Mouse (Mus musculus): Measurements from ENCODE around the gene Cby3.

Cby3 gene

DNA sequence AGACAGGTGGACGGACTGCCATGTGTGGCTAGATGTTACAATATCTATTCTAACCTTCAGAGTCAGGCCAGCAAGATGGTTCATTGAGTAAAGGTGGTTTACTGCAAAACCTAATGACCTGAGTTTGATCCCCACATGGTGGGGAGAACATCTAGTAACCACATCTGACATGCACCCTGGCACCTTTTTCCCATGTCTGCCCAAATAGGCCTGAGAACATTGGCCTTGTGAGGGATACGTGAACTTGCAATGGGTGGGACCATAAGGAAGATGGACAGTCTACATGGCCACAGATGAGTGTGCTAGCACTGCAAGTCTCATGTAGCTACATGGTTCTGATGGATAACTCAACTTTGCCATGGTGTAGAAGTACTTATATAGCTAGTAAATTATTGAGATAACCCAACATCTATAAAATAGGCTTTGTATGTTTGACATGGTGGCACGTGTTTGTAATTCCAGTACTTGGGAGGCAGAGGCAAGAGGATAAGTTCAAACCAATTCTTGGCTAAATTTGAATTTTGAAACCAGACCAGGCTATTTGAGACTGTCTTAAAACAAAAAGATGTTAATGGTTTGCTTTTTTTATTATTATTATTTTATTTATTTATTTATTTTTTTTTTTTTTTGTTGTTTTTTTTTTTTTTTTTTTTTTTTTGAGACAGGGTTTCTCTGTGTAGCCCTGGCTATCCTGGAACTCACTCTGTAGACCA lies 34.1 kb downstream of the Cby3 start:
- no peak for DNase-seq (ENCODE audit: low read depth, low spot score)

DNA sequence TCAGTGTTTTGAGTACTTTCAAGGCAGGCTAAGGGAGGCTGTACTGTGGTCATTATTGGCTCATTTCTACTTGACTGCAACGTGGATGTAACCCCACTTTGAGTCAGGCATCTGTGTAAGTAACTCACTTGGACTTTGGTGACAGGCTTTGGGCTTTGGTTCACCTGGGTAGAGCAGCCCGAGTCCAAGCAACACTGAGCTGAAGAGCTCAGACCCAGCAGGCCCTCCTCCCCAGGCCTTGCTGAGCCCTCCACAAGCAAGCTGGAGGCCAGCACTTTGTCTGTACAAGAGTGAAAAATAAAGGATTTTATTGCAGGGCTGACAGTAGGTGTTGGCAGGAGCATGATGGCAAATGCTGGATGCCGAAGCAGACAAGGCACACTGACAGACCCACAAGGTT lies 34.7 kb downstream of the Cby3 start:
- DNase-seq (ENCODE audit: low read depth, low spot score): no peak

DNA sequence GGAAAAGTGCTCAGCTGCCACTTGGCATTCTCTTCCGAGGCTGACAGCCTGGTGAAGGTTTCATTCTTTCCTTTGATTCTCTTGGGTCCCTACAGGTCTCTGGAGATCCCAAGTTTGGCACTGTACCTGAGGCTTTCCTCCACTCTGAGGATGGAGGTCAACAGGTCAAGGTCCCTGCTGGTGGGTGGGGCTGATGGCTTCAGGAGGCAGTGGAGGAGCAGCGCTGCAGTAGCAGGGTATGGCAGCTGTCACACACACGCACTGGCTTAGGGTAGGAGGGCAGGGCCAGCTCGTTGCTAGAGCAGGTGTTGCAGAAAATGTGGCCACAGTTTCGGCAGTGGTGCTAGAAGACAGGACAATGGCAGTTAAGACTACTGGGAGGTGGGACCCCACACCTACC lies 35.4 kb downstream of the Cby3 start:
- DNase-seq (ENCODE audit: low read depth, low spot score): no peak

DNA sequence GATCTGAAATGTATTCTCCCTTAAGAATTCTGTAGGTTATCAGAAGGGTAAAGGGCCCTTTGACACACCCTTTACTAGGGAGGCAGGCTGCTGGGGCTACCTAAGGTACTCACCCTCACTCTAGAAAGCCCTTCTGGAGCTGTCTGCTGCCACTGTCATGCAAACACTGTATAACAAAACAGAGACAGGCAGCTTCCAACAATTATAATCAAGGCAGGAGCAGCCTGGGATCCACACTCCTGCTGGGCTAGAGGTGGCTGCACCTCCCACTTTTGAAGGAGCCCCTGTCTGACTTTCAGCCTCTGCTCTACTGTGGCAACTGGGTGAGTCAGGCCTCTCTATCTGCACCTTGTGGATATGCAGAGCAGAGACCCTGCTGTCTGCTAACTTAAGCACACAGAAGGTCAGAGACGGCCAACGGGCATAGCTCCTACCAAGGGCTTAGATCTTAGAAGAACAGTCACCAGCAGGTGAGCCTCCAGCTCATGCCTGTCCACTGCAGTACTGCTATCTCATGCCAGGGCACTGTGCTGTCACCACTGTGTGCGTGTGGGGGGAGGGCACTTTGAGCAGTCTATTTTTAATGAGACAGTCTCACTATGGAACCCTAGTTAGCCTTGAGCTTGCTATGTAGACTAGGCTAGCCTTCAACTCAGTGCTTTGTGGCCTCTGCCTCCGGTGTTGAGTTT lies 37.2 kb downstream of the Cby3 start:
- DNase-seq (ENCODE audit: low read depth, low spot score): no peak

DNA sequence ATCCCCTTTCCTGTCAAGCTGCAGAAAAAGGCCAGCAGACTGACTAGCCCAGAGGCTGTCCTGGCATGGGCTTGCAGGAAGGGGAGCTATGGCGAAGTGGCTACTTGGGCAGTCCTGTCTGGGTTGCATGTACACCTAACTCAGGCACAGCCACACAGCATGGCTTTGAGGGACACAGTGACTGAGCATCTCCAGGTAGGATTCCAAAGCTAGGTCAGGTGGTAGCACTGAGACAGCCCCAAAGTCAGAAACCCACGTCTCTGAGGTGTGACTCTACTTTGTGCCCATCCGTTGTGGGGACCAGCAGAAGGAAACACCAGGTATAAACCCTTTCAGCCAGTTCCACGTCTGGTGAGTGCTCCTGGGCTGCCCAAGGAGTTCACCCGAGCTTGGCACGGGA lies 39.0 kb downstream of the Cby3 start:
- DNase-seq (ENCODE audit: low read depth, low spot score): no peak

DNA sequence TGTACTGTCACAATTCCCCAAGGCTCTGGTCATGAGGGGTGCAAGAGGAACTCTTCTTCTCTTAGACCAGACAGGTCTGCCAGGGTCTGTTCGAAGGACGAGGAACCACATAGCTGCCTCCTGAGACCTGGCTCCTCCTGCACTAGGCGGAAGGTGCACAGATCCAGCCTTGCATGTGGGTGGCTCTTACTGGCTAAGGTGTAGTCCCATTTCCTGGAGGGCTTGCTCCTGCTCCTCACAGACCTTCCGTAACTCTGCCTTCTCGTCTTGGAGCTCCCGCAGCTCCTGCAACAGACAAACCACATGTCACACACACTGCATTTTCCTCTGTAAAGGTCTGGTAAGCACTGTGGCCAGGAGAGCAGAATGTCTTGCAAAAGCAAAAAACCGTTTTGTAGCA lies 40.5 kb downstream of the Cby3 start:
- no peak for DNase-seq (ENCODE audit: low read depth, low spot score)

DNA sequence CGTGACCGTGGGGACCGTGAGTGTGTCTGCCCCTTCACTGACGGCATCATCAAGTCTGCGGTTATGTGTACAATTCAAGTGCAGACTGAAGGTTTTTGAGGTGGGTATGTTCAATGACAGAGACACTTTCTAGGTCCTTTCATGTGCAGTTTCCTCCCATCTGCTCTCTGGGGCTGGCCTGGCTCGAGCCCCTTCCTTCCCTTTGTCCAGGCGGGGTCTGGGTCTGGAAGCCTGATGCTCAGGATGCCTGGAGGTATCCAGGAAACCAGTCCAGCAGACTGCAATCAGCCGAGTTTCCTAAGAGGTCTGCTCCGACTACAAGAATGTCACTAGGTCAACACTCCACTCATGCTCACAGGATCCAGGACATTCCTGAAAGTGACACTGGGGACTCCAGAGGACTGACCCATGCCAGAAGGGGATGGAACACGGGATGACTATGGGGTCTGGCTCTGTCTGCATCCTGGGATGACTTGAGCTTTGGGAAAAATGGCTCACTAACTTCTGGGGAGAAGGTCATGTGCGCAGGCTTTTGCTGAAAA lies 42.6 kb downstream of the Cby3 start:
- DNase-seq (ENCODE audit: low read depth, low spot score): no peak

DNA sequence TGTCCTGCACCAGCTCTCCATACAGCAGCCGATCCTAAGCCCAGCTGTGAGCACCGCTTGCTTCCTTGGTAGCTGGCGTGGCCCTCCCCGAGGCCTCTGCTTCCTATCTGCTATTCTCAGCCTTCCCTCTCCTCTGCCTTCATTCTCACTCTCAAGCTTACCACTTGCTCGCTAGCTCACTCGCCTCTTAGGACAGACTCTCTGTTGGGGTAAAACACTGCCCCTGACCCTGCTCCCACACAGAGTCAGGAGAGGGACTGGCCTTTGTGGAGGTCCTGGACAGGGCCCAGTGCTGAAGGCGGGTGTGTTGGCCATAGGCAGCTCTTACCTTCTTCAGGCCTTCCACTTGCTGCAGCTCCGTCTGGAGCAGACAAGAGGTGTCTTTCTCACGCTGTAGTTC lies 43.1 kb downstream of the Cby3 start:
- DNase-seq (ENCODE audit: low read depth, low spot score): no peak

DNA sequence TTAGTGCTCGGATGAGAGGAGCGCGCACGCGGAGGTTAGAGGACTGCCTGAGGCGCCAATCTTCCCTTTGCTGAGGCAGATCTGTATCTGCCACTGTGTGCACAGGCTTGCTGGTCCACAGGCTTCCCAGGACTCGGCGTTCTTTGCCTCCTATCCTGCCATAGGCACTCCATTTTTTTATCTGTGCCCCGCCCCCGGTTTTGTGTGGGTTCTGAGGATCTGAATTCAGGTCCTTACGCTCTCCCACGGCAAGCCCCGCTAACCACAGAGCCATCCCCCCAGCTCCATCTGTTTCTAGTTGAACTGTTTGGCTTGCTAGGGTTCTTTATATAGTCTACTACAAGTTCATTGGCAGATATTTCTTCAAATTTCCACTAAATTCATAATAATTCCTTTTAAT lies 44.5 kb downstream of the Cby3 start:
- DNase-seq (ENCODE audit: low read depth, low spot score): no peak

DNA sequence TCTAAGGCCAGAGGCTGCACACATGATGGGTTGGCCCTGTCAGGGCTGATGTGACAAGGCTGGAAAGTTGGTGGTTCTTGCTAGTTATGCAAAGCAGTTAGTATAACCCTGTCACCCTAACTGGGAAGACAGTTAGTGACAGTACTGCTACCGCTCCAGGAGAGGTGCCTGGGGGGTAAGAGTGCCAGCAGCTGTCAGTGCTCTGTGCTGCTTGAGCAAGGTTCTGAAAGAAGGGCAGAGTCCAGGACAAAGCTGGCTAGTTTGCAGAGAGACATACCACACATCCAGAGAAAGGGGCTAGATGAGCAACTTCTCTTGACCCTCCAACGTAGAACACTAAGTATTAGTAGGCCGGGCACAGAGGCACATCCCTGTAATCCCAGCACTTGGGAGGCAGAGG lies 48.2 kb downstream of the Cby3 start:
- DNase-seq (ENCODE audit: low read depth, low spot score): no peak

DNA sequence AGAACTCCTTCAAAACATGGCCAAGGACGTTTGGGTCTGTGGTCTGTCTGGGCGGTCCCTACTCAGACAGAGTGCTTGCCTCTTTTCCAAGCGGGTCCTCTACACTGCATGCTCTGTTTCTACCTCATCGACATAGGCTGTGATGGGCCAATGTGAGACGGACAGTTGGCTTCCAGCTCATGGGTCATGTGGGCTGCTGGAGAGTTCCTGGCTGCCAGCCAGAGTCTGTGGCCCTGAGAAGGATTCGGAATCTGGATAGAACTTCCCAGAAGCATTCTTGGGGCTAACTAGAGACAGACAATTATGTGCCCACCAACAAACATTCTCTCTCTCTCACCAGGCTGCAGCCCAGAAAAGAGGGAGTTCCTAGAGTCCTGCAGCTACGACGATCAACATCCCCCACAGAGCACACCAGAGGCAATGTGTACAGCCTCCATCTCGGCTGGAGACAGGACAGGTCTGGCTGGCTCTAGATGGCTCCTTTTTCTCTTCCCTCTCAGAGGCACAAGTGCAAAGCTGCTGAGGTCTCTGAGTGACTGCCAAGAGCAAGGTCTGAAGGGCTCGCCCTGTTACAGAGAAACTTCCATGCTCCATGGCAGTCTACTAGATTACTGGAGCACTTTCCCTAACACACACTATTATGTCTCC lies 49.2 kb downstream of the Cby3 start:
- no peak for DNase-seq (ENCODE audit: low read depth, low spot score)

DNA sequence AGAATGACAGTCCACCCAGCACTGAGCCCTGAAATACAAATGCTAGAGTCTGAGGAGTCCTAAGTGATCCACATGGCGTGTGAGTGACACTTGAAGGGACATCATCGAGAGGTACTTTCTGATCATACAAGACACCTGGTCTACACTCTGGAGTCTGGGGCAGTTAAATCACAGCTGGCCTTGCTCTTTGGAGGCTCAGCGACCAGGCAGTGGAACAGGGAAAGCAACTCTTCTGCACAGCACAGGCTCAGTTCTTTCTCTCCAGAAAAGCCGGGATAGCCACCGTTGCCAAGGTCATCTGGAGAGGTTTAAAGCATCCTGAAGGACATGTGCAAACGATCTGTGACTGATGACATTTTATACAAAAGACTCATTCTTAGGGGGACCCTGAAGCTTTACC lies 53.0 kb downstream of the Cby3 start:
- DNase-seq (ENCODE audit: low read depth, low spot score): no peak

Measured in 3T3-L1 (cell line).